ENCODE assay signal across 18 mouse cellular contexts in the genomic region with DNA sequence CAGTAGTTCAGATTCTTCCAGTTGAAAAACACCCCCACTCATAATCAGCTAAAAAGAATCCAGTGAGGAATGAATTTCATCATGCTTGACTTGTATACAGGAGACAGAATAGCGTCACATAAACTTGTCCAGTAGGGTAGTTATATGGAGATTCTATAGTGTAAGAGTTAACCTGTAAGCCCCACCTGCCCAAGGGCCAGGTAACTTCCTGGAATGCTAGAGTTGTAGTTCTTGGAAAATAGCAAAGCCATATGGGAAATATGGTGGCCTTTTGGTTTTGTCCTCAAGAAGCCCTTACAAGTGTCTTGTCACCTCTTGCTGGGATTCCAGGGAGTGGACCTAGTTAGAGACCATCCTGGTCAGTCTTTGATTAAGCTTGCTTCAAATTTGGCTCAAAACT. TPM values are rescaled to one million over a fixed set of nuclear protein-coding genes. Genes with fewer than 3 reads are reported as not detected.
DNase-seq lines count a peak whose midpoint lies in the region; ATAC-seq and TF ChIP-seq lines count a peak whose summit lies in the region.
"Had no signal": no experiment of that assay in that cellular context is flagged by ENCODE, and none has a peak within 500 bp of the region (broad histone marks: within the 10 kb centered on the region; RNA-seq: fewer than 3 reads in every experiment).

No protein-coding gene starts in this region.

- H3K36me3 ChIP-seq in heart, postnatal 0 days (replicated peaks; ENCODE audit: control insufficient read depth, insufficient read depth, low read length) = no peaks in the 10 kb centered on the region
- no peaks in the 10 kb centered on the region for H3K36me3 ChIP-seq in lung, embryonic 16.5 days (ENCODE audit: control insufficient read depth, insufficient read depth, low read length)
- H3K36me3 ChIP-seq in intestine, embryonic 16.5 days (ENCODE audit: control insufficient read depth, insufficient read depth, low read length) = no peaks in the 10 kb centered on the region
- no peaks in the 10 kb centered on the region for H3K36me3 ChIP-seq in stomach, postnatal 0 days (ENCODE audit: control insufficient read depth, insufficient read depth, low read length)
- H3K36me3 ChIP-seq: hindbrain, embryonic 12.5 days; limb, embryonic 13.5 days; midbrain, embryonic 12.5 days had no signal

- H3K27ac ChIP-seq in heart, postnatal 0 days (ENCODE audit: low read depth) = peak overlapping the region; percentile 72
- H3K27ac ChIP-seq in lung, embryonic 16.5 days (ENCODE audit: low read length) = peak overlapping the region; percentile 65
- peak overlapping the region; percentile 78 for H3K27ac ChIP-seq in intestine, embryonic 16.5 days (ENCODE audit: low read length)
- H3K27ac ChIP-seq in stomach, postnatal 0 days (replicated peaks) = peak overlapping the region; percentile 89
- H3K27ac ChIP-seq: hindbrain, embryonic 12.5 days; limb, embryonic 13.5 days; midbrain, embryonic 12.5 days had no signal

- no peak for TF ChIP-seq EP300 in heart, postnatal 0 days (IDR thresholded peaks at IDR 0.05; ENCODE audit: low read depth)
- no peak for TF ChIP-seq EP300 in stomach, postnatal 0 days (optimal IDR thresholded peaks at IDR 0.05)

- no peak overlapping the region for H3K4me3 ChIP-seq in heart, postnatal 0 days (ENCODE audit: low read depth, low read length)
- no peak overlapping the region for H3K4me3 ChIP-seq in lung, embryonic 16.5 days (ENCODE audit: low read length)
- H3K4me3 ChIP-seq in intestine, embryonic 16.5 days (ENCODE audit: low read length) = no peak overlapping the region
- H3K4me3 ChIP-seq in stomach, postnatal 0 days (ENCODE audit: low read depth, low read length) = no peak overlapping the region
- H3K4me3 ChIP-seq: erythroblast, embryonic 14.5 days; hindbrain, embryonic 12.5 days; limb, embryonic 13.5 days; midbrain, embryonic 12.5 days had no signal

- no peaks in the 10 kb centered on the region for H3K9me3 ChIP-seq in heart, postnatal 0 days (replicated peaks; ENCODE audit: control insufficient read depth, low read length)
- no peaks in the 10 kb centered on the region for H3K9me3 ChIP-seq in lung, embryonic 16.5 days (ENCODE audit: control insufficient read depth, low read length)
- no peaks in the 10 kb centered on the region for H3K9me3 ChIP-seq in intestine, embryonic 16.5 days (ENCODE audit: control insufficient read depth, low read length)
- H3K9me3 ChIP-seq in stomach, postnatal 0 days (ENCODE audit: control insufficient read depth, low read length) = no peaks in the 10 kb centered on the region
- H3K9me3 ChIP-seq: hindbrain, embryonic 12.5 days; limb, embryonic 13.5 days; midbrain, embryonic 12.5 days had no signal

- no peak overlapping the region for H3K4me2 ChIP-seq in heart, postnatal 0 days (ENCODE audit: low read depth, low read length)
- H3K4me2 ChIP-seq in lung, embryonic 16.5 days (ENCODE audit: low read depth, low read length) = no peak overlapping the region
- no peak overlapping the region for H3K4me2 ChIP-seq in intestine, embryonic 16.5 days (ENCODE audit: low read depth, low read length)
- no peak overlapping the region for H3K4me2 ChIP-seq in stomach, postnatal 0 days (replicated peaks; ENCODE audit: low read depth)
- H3K4me2 ChIP-seq: hindbrain, embryonic 12.5 days; limb, embryonic 13.5 days; midbrain, embryonic 12.5 days had no signal

- intact Hi-C loops in heart, postnatal 36 days (cut with DNase I) = loop anchor here (1.0 to 2.0 kb wide), 2 partner anchors 27 to 42 kb away; a partner anchor contains a TSS

- no peak for TF ChIP-seq CTCF in heart, postnatal 0 days (IDR thresholded peaks at IDR 0.05; ENCODE audit: low read depth)
- TF ChIP-seq CTCF in stomach, postnatal 0 days (IDR thresholded peaks at IDR 0.05; ENCODE audit: low read depth) = no peak

- no peak for ATAC-seq in heart, postnatal 0 days (ENCODE audit: insufficient read depth, low read depth)
- ATAC-seq in lung, embryonic 16.5 days (ENCODE audit: low read depth) = no peak
- ATAC-seq in intestine, embryonic 16.5 days = peak; percentile 22
- peak; percentile 53; the same call in 1 of the 2 replicates for ATAC-seq in stomach, postnatal 0 days (ENCODE audit: low FRiP score, low TSS enrichment)

- 81% methylated on average over 1 of the region's 1 CpGs for whole genome bisulfite sequencing in heart, postnatal 0 days
- 83% methylated on average over 1 of the region's 1 CpGs for WGBS in lung, embryonic 16.5 days
- WGBS in intestine, embryonic 16.5 days = 71% methylated on average over 1 of the region's 1 CpGs
- WGBS in stomach, postnatal 0 days = 76% methylated on average over 1 of the region's 1 CpGs

- no peak for DNase-seq in heart, postnatal 0 days (ENCODE audit: low spot score)
- DNase-seq in heart, postnatal 36 days = no peak
- DNase-seq in lung, postnatal 36 days = no peak
- no peak for DNase-seq in stomach, postnatal 0 days (ENCODE audit: low spot score)
- no peak for DNase-seq in cerebellum, adult 9-10 months
- DNase-seq in frontal cortex, postnatal 25 days (ENCODE audit: low spot score in 2 of 2) = no peak
- DNase-seq: cerebellum, adult 18-20 months; right cerebral cortex, postnatal 4 days had no signal

- no peak overlapping the region for H3K9ac ChIP-seq in heart, postnatal 0 days (replicated peaks; ENCODE audit: low read depth, low read length)
- no peak overlapping the region for H3K9ac ChIP-seq in lung, embryonic 16.5 days (ENCODE audit: low read length)
- H3K9ac ChIP-seq in intestine, embryonic 16.5 days (ENCODE audit: low read depth, low read length) = no peak overlapping the region
- no peak overlapping the region for H3K9ac ChIP-seq in stomach, postnatal 0 days (ENCODE audit: low read length)
- H3K9ac ChIP-seq: hindbrain, embryonic 12.5 days; limb, embryonic 13.5 days; midbrain, embryonic 12.5 days had no signal

- no peaks in the 10 kb centered on the region for H3K4me1 ChIP-seq in heart, postnatal 0 days (ENCODE audit: control insufficient read depth, insufficient read depth)
- peaks cover 14% of the 10 kb centered on the region for H3K4me1 ChIP-seq in lung, embryonic 16.5 days (replicated peaks; ENCODE audit: control insufficient read depth, insufficient read depth, low read length)
- peaks cover 11% of the 10 kb centered on the region; the same call in 1 of the 2 replicates for H3K4me1 ChIP-seq in intestine, embryonic 16.5 days (ENCODE audit: control insufficient read depth, insufficient read depth, low read length)
- H3K4me1 ChIP-seq in stomach, postnatal 0 days (replicated peaks; ENCODE audit: control insufficient read depth, insufficient read depth) = 0 out of 2 replicates have a peak, but pooled peaks cover 2% of the 10 kb centered on the region

- no peaks in the 10 kb centered on the region for H3K27me3 ChIP-seq in heart, postnatal 0 days (ENCODE audit: control insufficient read depth, insufficient read depth, low read length)
- no peaks in the 10 kb centered on the region for H3K27me3 ChIP-seq in lung, embryonic 16.5 days (ENCODE audit: control insufficient read depth, insufficient read depth, low read depth, low read length)
- H3K27me3 ChIP-seq in intestine, embryonic 16.5 days (replicated peaks; ENCODE audit: control insufficient read depth, insufficient read depth, low read length) = no peaks in the 10 kb centered on the region
- no peaks in the 10 kb centered on the region for H3K27me3 ChIP-seq in stomach, postnatal 0 days (ENCODE audit: control insufficient read depth, insufficient read depth, low read length)
- H3K27me3 ChIP-seq: hindbrain, embryonic 12.5 days; limb, embryonic 13.5 days; midbrain, embryonic 12.5 days; Patski had no signal

RNA-seq across cellular contexts. Expression of a gene that starts 41.8 kb away (rescaled TPM):
- total RNA-seq in heart, postnatal 0 days (2014; rRNA removed; ENCODE audit: low replicate concordance) = 199 and 247 TPM in 2 replicates
- 174 and 192 TPM in 2 replicates for polyA plus RNA-seq in heart, postnatal 0 days (2015; fragmentation: Nextera tagmentation; extraction: Ambion mirVana)
- total RNA-seq in heart, postnatal 36 days (2021) = 100 to 1,000 TPM in 1 of 2 experiments, 10 to 100 TPM in 1; 87.6 to 103 TPM
- polyA plus RNA-seq in lung, embryonic 16.5 days (2015; fragmentation: Nextera tagmentation; extraction: Ambion mirVana) = 320 and 322 TPM in 2 replicates
- 722 and 728 TPM in 2 replicates for polyA plus RNA-seq in intestine, embryonic 16.5 days (2015; fragmentation: Nextera tagmentation; extraction: Ambion mirVana)
- 314 and 375 TPM in 2 replicates for polyA plus RNA-seq in stomach, postnatal 0 days (2015; fragmentation: Nextera tagmentation; extraction: Ambion mirVana)

RNA-seq across cellular contexts. Expression of a gene that starts 55.9 kb away (rescaled TPM):
- not detected in 2 replicates for total RNA-seq in heart, postnatal 0 days (2014; rRNA removed; ENCODE audit: low replicate concordance)
- not detected in 2 replicates for polyA plus RNA-seq in heart, postnatal 0 days (2015; fragmentation: Nextera tagmentation; extraction: Ambion mirVana)
- total RNA-seq in heart, postnatal 36 days (2021) = not detected
- not detected in 2 replicates for polyA plus RNA-seq in lung, embryonic 16.5 days (2015; fragmentation: Nextera tagmentation; extraction: Ambion mirVana)
- not detected in 2 replicates for polyA plus RNA-seq in intestine, embryonic 16.5 days (2015; fragmentation: Nextera tagmentation; extraction: Ambion mirVana)
- not detected in 2 replicates for polyA plus RNA-seq in stomach, postnatal 0 days (2015; fragmentation: Nextera tagmentation; extraction: Ambion mirVana)
- total RNA-seq: gastrocnemius, postnatal 14 days; layer of hippocampus, postnatal 36 days had no signal
- polyA plus RNA-seq: erythroblast, embryonic 14.5 days; forebrain, embryonic 16.5 days; hindbrain, embryonic 12.5 days; limb, embryonic 13.5 days; midbrain, embryonic 12.5 days; Patski had no signal

Comparison
In these comparisons a context has a peak if more than half of its experiments do, and no peak if none do; other contexts are left out.
1. ATAC-seq: peak in intestine, embryonic 16.5 days (single experiment) and stomach, postnatal 0 days (single experiment); none in heart, postnatal 0 days (single experiment) and lung, embryonic 16.5 days (single experiment).
2. Peak in every context shown above with its lines, with median percentiles within 50 percentile points of each other: H3K27ac ChIP-seq.